Mouse (Mus musculus) spleen, adult 18-20 months (tissue): ENCODE data around the gene Sptssb.

ENCODE experiments used
- DNase-seq, 2 experiments: peaks; one replicate each; pipeline ENCODE4 v3.0.0; 2022; ENCODE audit warnings: mixed read lengths in 2 of 2

Sptssb gene

DNA sequence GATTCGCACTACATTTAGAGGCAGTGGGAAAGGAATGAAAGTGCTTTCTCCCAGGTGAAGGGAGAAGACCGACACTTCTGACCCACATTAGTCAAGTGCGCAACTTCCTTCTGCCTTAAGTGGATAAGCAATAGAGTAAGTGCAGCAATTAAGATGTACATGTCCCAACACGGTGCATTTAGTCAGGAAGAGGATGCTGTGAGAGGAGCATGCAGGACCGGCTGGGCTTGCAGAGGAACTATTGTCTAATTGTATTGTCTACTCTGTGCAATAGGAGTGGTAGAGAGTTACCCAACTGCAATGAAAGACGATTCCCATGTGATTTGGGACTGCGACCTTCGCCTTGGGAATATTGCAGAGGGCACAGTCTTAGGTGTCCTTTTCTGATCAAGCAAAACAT is 30.2 kb downstream of the Sptssb start:
- DNase-seq, result no peak

DNA sequence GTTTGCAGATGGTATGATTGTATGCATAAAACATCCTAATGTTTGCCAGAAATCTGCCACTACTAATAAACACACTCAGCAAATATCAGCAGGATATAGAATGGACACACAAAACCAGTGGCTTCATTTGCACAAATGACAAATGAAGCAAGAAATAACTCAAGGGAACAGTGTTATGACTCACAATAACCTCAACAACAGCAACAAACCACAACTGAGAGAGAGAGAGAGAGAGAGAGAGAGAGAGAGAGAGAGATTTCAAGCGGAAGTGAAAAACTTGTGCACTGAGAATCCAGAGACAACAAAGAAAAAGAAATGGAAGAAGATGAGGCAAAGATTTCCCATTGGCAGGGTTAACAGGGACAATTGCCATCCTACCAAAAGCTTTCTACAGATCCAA is 35.2 kb downstream of the Sptssb start:
- DNase-seq, result no peak

DNA sequence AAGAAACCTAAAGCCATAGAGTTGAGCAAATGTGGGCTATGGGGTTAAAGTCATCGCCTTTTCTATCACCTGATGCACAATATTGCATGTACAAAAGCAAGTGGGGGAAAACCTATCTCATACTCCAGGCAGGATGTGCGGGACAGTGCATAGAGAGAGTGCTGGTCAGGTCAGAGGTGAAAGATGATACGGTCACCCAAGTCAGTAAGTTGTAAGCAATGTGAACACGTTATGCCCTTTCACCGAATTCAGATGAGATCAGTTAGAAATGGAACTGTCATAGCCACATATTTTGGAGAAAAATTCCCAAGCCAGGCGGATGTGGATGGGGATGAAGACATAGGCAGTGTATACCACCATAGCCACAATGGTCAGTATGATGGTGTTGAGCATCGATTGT is 39.1 kb downstream of the Sptssb start:
- DNase-seq, result no peak

DNA sequence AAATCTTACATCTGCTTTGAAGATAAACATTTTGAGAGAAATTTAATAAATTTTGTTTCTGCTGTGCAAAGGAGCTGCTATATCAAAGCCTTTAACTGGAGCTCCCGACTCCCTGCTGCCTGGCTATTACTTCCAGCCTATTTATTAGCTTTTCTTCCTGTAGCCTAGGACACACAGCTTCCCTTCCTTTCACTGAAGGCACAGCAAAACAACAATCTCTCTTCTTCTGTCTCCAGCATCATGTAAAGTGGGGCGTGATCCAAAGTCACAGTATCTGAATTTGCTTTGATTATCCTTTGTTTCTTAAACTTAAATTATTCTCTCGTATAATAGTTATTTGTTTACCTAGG is 39.9 kb downstream of the Sptssb start:
- no peak for DNase-seq

DNA sequence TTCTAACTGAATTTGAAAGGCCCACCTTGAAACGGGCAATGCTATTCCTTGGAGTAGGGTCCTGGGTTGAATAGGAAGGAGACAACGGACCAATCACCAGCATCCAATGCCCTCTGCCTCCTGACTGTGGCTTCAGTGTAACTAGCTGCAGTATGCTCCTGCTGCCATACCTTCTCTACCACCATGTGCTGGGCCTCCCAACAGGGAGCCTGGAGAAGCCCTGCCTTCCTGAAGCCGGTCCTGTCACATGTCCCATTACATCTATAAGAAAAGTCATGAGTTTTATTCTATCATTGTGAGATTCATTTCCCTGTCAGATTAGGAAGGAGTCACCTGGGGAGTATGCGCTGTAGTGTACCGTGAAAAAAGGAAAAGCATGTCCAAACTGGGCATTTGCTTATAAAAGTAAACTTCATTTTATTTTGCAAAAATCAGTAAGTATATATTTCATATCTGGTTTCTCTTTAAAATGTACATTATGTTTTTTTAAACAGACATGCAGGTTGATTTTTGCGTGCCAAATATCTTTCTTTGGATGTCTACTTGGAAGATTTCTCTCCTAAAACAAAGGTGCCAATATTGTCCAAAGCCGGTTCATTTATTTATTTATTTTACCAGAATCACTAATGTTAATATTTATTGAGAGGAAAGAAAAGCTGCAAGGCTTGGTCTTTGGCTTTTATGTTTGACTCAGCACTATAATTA is 40.4 kb downstream of the Sptssb start:
- no peak for DNase-seq

DNA sequence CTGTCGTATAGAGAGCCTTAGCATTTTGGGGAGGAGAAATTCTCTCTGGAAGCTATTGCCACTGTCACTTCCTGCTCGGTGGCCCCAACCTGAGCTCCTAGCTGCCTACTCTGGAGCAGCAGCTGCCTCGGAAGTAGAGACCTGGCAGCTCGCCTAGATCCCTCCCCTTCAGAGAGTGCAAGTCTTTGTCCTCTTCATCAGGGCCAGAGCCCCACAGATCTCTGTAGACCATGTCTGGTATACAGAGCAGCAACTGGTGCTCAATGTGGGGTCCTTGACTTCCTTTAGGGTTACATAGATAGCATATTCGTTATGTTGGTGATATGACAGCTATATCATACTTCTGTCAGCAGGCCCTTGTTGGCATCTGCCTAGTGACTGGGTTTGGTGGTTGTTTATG is 41.3 kb downstream of the Sptssb start:
- no peak for DNase-seq

DNA sequence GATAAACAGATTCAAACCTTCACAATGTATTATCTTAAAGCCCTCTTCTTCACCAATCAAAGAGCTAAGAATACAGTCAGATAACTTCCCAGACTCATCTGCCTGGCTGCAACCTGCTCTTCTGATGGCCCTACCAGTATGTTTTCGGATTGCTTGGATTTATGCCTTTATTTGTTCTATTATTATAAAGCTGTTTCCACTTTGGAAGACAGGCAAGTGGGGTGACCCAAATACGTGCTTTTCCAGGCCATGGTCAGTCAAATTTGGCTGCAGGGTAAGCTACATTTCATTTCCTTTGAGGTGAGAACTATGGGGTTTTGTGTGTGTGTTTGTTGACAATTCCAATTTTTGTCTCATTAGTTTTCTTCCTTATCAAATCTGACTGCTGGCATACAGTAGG is 43.2 kb downstream of the Sptssb start:
- no peak for DNase-seq

DNA sequence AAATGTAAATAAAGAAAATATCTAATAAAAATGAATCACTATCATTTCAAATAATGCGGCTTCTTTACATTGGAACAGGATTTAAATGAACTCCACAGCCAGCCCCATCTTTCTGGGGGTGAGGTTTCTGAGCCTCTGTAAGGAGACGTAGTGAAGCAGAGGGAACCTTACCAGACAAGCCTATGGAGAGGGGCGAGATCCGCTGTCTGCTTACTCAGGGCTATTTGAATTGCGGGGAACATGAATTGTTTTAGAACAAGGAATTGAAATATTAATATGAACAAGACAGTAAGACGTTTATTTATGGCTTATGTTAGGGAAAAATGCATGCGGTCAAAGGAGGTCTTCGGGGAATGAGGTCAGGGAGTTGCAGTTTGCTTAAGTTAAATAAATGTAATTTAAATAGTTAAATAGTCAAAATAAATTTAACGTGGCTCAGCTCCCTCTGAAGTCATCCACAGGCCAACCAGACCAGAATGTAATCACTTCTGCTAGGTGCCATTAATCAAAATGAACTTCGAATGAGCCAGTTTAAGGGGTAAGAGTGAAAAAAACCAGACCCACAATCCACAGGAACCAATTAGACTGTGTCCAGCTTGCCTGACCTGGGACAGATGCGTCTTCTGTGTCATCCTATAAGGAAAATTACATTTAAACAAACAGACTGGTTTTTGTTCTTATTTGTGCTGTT is 46.6 kb downstream of the Sptssb start:
- DNase-seq, result no peak

DNA sequence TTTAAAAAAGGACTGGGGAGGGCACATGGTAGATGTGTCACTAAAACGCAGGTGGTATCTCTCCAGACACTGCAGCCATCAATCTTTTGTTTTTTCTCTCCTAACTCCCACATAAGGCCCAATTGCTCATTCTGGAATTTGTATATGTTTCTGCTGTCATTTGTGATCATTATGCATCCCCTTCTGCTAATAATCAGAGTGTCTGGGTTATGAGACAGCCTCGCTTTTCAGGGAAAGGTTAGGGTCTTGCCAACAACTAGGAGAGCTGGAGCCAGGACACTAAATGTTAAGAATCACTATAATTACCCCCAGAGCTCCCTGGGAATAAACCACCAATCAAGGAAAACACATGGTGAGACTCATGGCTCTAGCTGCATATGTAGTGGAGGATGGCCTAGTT is 47.3 kb downstream of the Sptssb start:
- no peak for DNase-seq

DNA sequence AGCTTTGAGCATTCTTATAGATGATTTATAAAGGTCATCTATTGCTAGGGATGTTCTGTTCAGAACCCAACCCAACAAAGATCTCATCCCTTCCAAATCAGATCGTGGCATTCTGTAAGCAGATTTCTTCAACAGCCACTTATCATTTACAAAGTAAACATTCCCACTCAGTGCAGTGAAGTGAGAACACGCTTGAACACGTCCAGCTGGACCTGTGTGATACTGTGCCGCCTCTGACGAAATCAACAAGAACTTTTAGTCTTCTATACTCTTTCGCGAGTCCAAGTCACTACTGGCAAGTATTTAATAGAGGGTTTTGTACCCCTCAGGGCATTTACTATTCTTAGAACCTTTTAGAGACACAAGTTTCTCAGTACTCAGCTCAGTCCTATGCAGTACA is 51.3 kb downstream of the Sptssb start:
- DNase-seq, result no peak

DNA sequence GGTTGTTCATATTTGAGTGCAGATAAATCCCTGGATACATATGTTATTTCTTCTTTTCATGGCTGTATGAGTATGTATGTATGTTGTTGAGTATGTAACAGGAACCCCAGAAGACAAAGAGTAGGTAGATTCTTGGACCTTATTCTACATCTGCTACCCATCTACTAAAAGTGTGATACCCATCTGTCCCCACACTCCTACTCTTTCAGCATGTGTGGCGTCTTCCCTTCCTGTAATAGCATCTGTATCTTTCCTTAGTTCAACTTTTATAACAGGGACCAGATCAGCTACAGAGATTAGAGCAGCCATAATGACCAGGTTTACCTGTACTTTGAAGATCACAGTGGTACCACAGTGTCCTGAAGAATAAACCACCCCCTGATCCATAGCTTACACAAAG is 56.6 kb downstream of the Sptssb start:
- DNase-seq, result no peak

DNA sequence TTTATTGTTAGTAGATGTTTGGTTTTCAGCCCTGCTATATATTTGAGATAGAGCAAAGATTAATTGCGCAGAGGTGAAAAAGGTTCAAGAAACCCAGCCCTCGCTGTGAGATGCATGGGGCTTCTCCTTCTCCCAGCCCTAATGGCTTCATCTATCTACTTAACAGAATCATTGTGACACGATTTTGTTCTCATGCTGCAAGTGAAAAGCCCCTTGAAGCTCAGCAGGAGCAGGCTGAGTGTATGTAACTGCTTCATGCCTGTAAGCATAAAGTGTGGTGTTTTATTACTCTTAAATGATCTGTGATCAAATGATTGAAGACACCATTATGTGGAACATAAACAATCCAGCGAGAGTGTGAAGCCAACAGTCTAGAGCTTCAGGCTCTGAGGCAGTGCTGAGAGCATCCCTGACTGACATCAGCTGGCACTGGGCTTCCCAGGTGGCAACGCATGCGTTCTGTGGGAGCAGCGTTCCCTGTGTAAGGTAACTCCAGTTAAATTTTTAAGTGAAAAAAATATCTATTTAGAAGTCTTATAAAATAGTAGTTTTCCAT is 58.8 kb downstream of the Sptssb start:
- DNase-seq, result no peak

DNA sequence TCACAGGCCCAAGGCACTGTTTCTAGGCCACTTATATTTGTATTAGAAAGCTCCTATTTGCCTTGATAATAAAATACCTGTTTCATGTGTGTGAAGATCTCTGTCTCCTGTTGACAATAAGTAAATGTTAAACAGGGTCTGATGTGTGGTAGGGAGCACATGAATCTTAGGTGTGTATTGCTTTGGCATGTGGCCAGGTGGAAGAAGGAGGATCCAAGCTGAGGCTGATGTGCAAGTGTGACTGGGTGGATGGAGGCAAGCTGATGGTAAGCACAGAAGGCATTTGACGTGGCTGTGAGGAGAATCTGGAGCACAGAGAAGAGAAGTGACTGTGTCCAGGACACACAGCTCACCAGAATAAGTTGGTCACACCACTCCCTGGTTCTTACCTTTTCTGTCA is 60.6 kb downstream of the Sptssb start:
- no peak for DNase-seq

DNA sequence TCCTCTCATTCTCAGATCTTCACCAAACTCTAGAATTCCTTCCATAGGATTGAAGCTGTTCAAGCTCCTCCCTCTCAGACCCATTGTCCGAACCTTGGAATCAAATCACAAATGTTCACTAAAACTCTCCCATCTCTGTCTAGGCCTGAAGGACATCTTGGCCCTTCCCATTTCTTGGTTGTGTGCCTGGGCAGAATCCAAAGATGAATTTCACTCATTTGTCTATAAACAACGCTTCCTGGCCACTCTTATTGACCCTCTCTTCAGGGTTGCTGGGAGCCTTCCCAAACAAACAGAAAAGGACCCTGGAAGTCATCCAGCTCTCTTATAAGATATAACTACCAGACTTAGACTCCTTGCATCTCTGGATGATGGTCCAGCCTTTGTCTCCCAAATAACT is 61.8 kb downstream of the Sptssb start:
- no peak for DNase-seq

DNA sequence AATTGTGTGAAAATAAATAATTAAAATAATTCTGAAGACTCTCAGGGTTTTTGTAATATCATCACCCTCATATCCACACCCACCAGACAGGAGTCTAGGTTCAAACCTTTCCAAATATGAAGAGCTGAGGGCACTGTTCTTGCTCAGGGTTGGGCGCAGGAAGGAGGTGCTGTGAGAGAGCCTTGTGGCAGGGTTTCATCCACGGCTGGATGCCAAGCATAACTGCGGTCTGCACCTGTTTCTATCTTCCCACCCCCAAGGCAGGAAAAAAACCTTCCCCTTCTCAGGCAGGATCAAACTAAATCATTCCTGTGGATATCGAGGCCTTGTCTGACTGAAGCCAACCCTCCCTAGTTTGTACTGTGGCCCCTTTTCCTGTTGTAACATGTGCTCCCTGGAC is 62.2 kb downstream of the Sptssb start:
- DNase-seq, result no peak

DNA sequence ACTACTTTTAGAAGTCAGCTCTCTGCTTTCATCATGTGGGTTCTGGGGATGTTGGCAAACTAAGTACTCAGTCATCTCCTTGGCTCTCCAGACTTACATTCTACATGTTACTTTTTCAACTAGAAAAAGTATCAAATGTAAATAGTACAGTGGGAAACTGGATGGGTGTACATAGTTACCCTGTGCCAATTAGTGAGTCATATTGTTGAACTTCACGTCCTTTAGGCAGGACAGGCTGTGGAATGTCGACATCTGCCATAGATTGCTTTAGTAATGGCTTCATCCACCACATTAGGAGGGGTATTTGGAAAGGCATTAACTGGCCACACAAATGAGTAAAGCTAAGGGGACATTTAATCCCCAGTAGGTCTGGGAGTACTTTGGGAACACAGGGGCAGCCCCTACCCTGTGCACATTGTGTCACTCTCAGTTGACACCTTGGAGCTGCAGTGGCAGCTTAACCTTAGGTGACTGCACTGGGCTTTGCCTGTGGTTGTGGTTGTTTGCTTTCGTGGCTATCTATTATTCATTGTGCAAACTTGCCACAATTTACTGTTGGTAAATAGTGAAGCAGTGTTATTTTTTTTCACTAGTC is 66.8 kb downstream of the Sptssb start:
- DNase-seq, result no peak

DNA sequence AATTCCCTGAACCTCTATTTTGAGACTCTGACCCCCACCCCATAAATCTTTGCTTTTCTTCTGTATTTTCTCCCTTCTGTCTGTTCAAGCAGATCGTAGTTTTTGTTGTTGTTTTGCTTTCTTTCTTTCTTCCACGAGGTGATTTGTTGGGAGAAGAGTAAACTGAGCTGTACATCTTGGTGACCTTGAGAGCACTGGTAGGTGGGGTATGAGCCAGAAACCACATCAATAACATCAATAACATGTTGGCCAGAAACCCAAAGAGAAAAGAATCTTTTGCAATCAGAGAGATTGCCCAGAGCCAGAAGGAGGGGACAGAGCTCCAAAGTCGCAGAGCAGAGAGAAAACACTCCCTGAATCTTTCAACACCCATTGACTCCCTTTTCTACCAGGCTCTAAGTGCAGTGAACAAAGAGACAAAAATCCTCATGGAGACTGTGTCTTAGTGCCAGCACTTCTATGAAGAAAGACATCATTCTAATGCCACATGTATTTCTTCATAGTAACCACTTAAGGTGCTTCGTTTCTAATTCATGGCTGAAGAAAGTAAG is 80.4 kb downstream of the Sptssb start:
- DNase-seq, result no peak

DNA sequence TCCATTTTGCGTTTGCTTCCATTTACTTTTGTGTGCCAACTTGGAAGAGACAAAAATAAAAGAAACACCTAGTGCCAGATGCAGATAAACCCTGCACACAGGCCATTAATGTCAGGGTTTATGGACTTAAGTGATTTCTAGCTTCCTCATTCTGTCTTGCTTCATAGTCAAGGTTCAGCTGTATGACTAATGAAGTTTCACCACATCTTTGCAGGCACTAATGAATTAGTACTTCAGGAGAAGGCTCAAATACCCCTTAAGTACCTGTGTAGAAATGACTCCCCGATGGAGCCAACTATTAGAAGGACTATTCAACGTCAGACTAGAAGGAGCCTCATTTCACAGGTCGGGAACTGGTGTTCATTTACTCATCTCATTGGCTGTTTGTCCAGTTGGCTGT is 86.4 kb downstream of the Sptssb start:
- DNase-seq, result no peak
